Mouse (Mus musculus): ENCODE data around the gene Junb. TPM values are rescaled to one million over a fixed set of nuclear protein-coding genes. Genes with fewer than 3 reads are reported as not detected.
A peak's percentile ranks its signal among the peaks of the same experiment; 100 is the strongest.

The Junb gene
- polyA plus RNA-seq (2012; rRNA removed), result 80.8 and 125 TPM in 2 replicates

- under 1% methylated on average over 63 of the region's 63 CpGs for WGBS
- TF ChIP-seq CTCF (IDR thresholded peaks at IDR 0.05; ENCODE audit: insufficient read depth, low read length), result no peak
- peak; percentile 100 for TF ChIP-seq POLR2A (IDR thresholded peaks at IDR 0.05; ENCODE audit: borderline replicate concordance, extremely low read depth, low read depth, low read length)
- peaks cover 36% of the 10 kb centered on the region for H3K4me1 ChIP-seq (ENCODE audit: control insufficient read depth, insufficient read depth, low read length)
- peak; percentile 98 for DNase-seq
- peak within 1 kb of the TSS; percentile 71 for H3K4me3 ChIP-seq (replicated peaks; ENCODE audit: extremely low read depth, low read depth, low read length)
These were observed at the start of gene Junb for GRCm38 (mm10) chr8:84978248-84978940. Junb (minus strand) TSS chr8:84978718.

- no peak for TF ChIP-seq POLR2A (IDR thresholded peaks at IDR 0.05; ENCODE audit: borderline replicate concordance, extremely low read depth, low read depth, low read length)
- TF ChIP-seq CTCF (IDR thresholded peaks at IDR 0.05; ENCODE audit: insufficient read depth, low read length), result no peak
- Histone ChIP-seq H3K4me1 (ENCODE audit: control insufficient read depth, insufficient read depth, low read length) (peaks cover 12% of the 10 kb centered on the region), H3K4me3 (replicated peaks; ENCODE audit: extremely low read depth, low read depth, low read length) (peak overlapping the region; percentile 85)
- WGBS, result 10% methylated on average over 2 of the region's 2 CpGs
- DNase-seq, result no peak
These were observed 49.4 kb upstream of the Junb start for GRCm38 (mm10) chr8:85027922-85028321.

- Histone ChIP-seq H3K4me3 (replicated peaks; ENCODE audit: extremely low read depth, low read depth, low read length) (peak overlapping the region; percentile 85), H3K4me1 (ENCODE audit: control insufficient read depth, insufficient read depth, low read length) (peaks cover 12% of the 10 kb centered on the region)
- DNase-seq, result no peak
- WGBS, result under 1% methylated on average over 13 of the region's 13 CpGs
- no peak for TF ChIP-seq CTCF (IDR thresholded peaks at IDR 0.05; ENCODE audit: insufficient read depth, low read length)
- no peak for TF ChIP-seq POLR2A (IDR thresholded peaks at IDR 0.05; ENCODE audit: borderline replicate concordance, extremely low read depth, low read depth, low read length)
These were observed 49.0 kb upstream of the Junb start for GRCm38 (mm10) chr8:85027516-85027855.

GRCm38 (mm10) chr8:85026670-85027515, 48.4 kb upstream of the Junb start, which contains the start of gene Trir:
Trir (plus strand) TSS chr8:85026823.
- Histone ChIP-seq H3K4me3 (replicated peaks; ENCODE audit: extremely low read depth, low read depth, low read length) (peak within 1 kb of the TSS; percentile 95), H3K4me1 (ENCODE audit: control insufficient read depth, insufficient read depth, low read length) (peaks cover 12% of the 10 kb centered on the region)
- TF ChIP-seq CTCF (IDR thresholded peaks at IDR 0.05; ENCODE audit: insufficient read depth, low read length) (no peak), POLR2A (IDR thresholded peaks at IDR 0.05; ENCODE audit: borderline replicate concordance, extremely low read depth, low read depth, low read length) (peak; percentile 87)
- DNase-seq, result peak; percentile 97
- WGBS, result under 1% methylated on average over 75 of the region's 75 CpGs

- TF ChIP-seq CTCF (IDR thresholded peaks at IDR 0.05; ENCODE audit: insufficient read depth, low read length), result no peak
- TF ChIP-seq POLR2A (IDR thresholded peaks at IDR 0.05; ENCODE audit: borderline replicate concordance, extremely low read depth, low read depth, low read length), result peak; percentile 73; the same call in 1 of the 2 replicates
- DNase-seq, result peak; percentile 81
- peak within 1 kb of the TSS; percentile 95 for H3K4me3 ChIP-seq (replicated peaks; ENCODE audit: extremely low read depth, low read depth, low read length)
- 2% methylated on average over 30 of the region's 30 CpGs for WGBS
- peaks cover 12% of the 10 kb centered on the region for H3K4me1 ChIP-seq (ENCODE audit: control insufficient read depth, insufficient read depth, low read length)
These were observed 46.8 kb upstream of the Junb start, which contains the start of gene Asna1 for GRCm38 (mm10) chr8:85025098-85025932. Asna1 (minus strand) TSS chr8:85025281.

- H3K4me3 ChIP-seq (replicated peaks; ENCODE audit: extremely low read depth, low read depth, low read length), result no peak overlapping the region
- WGBS, result 96% methylated on average over 3 of the region's 3 CpGs
- TF ChIP-seq CTCF (IDR thresholded peaks at IDR 0.05; ENCODE audit: insufficient read depth, low read length) (no peak), POLR2A (IDR thresholded peaks at IDR 0.05; ENCODE audit: borderline replicate concordance, extremely low read depth, low read depth, low read length) (no peak)
- no peak for DNase-seq
- H3K4me1 ChIP-seq (ENCODE audit: control insufficient read depth, insufficient read depth, low read length), result peaks cover 8% of the 10 kb centered on the region
These were observed 45.3 kb upstream of the Junb start for GRCm38 (mm10) chr8:85023846-85024245.

GRCm38 (mm10) chr8:85021514-85022055, 43.1 kb upstream of the Junb start:
- DNase-seq, result no peak
- 86% methylated on average over 3 of the region's 3 CpGs for WGBS
- no peak overlapping the region for H3K4me3 ChIP-seq (replicated peaks; ENCODE audit: extremely low read depth, low read depth, low read length)

GRCm38 (mm10) chr8:85017209-85017608, 38.7 kb upstream of the Junb start:
- no peak for TF ChIP-seq CTCF (IDR thresholded peaks at IDR 0.05; ENCODE audit: insufficient read depth, low read length)
- no peak for TF ChIP-seq POLR2A (IDR thresholded peaks at IDR 0.05; ENCODE audit: borderline replicate concordance, extremely low read depth, low read depth, low read length)
- no peaks in the 10 kb centered on the region for H3K4me1 ChIP-seq (ENCODE audit: control insufficient read depth, insufficient read depth, low read length)
- DNase-seq, result no peak
- WGBS, result 48% methylated on average over 5 of the region's 5 CpGs
- no peak overlapping the region for H3K4me3 ChIP-seq (replicated peaks; ENCODE audit: extremely low read depth, low read depth, low read length)

More at GRCm38 (mm10) chr8:85021514-85022055, 43.1 kb upstream of the Junb start:
- TF ChIP-seq POLR2A (IDR thresholded peaks at IDR 0.05; ENCODE audit: borderline replicate concordance, extremely low read depth, low read depth, low read length), result no peak
- no peak for TF ChIP-seq CTCF (IDR thresholded peaks at IDR 0.05; ENCODE audit: insufficient read depth, low read length)
- no peaks in the 10 kb centered on the region; the same call in 1 of the 2 replicates for H3K4me1 ChIP-seq (ENCODE audit: control insufficient read depth, insufficient read depth, low read length)

All from lung, adult 2 months (tissue).